Mouse (Mus musculus) hindbrain, embryonic 11.5 days (tissue): ENCODE data around the gene Ovgp1. TPM values are rescaled to one million over a fixed set of nuclear protein-coding genes. Genes with fewer than 3 reads are reported as not detected.
"Not testable (repeated sequence)": the region's sequence is repeated elsewhere in the genome, so short reads cannot be mapped to it uniquely, and the experiment has no call there.

Source experiments
- ATAC-seq: fragments of 200-750 bp; cut with Nextera tagmentation; 2 replicates; pipeline ENCODE4 v1.8.0; 2017; ENCODE audit warnings: mild to moderate bottlenecking, moderate TSS enrichment, moderate library complexity; ENCODE audit not compliant: low FRiP score
- DNase-seq: peaks from one replicate; pipeline ENCODE4 v3.0.0-alpha.2; 2015; ENCODE audit warnings: low spot score
- H3K27ac ChIP-seq: fragments of 300-500 bp; sonication (generic); 2 replicates; pipeline ENCODE4 v1.5.1; 2014; ENCODE audit warnings: mild to moderate bottlenecking, low read depth, low read length
- H3K27me3 ChIP-seq: fragments of 300-500 bp; sonication (generic); 2 replicates; pipeline ENCODE4 v1.6.1; 2014; ENCODE audit warnings: mild to moderate bottlenecking, low read length, moderate library complexity, mixed read lengths; ENCODE audit not compliant: control insufficient read depth, insufficient read depth
- H3K36me3 ChIP-seq: fragments of 300-500 bp; sonication (generic); 2 replicates; pipeline ENCODE4 v1.6.1; 2014; ENCODE audit warnings: mild to moderate bottlenecking, low read length, moderate library complexity, mixed read lengths; ENCODE audit not compliant: control insufficient read depth, insufficient read depth
- H3K4me1 ChIP-seq: fragments of 300-500 bp; sonication (generic); replicated peaks from 2 replicates; pipeline ENCODE4 v1.6.1; 2014; ENCODE audit warnings: low read length, mixed read lengths; ENCODE audit not compliant: control insufficient read depth, insufficient read depth
- H3K4me2 ChIP-seq: fragments of 300-500 bp; sonication (generic); replicated peaks from 2 replicates; pipeline ENCODE4 v1.6.1; 2014; ENCODE audit warnings: mild to moderate bottlenecking, low read depth, low read length
- H3K4me3 ChIP-seq: fragments of 300-500 bp; sonication (generic); 2 replicates; pipeline ENCODE4 v1.5.1; 2014; ENCODE audit warnings: low read depth, low read length
- H3K9ac ChIP-seq: fragments of 300-500 bp; sonication (generic); 2 replicates; pipeline ENCODE4 v1.6.1; 2014; ENCODE audit warnings: low read depth, low read length
- H3K9me3 ChIP-seq: fragments of 300-500 bp; sonication (generic); 2 replicates; pipeline ENCODE4 v1.6.1; 2016; ENCODE audit warnings: low read length; ENCODE audit not compliant: control insufficient read depth
- WGBS: fragments of 180-500 bp; shearing (Covaris S2); extraction: QIAGEN DNeasy Blood & Tissue Kit; methylation state at CpG from one replicate; pipeline ENCODE4 v1.1.7; 2014; 5-methylcytosine and 5-hydroxymethylcytosine counted together
- polyA plus RNA-seq: library from polyadenylated mRNA; unstranded; fragments of >200 nt; fragmentation: Nextera tagmentation; extraction: Ambion mirVana; gene quantifications from 2 replicates; pipeline ENCODE4 v1.2.1, GENCODE M21; 2014

Ovgp1 gene
- polyA plus RNA-seq, 1 experiment from 2014 or later = 3.1 TPM

DNA sequence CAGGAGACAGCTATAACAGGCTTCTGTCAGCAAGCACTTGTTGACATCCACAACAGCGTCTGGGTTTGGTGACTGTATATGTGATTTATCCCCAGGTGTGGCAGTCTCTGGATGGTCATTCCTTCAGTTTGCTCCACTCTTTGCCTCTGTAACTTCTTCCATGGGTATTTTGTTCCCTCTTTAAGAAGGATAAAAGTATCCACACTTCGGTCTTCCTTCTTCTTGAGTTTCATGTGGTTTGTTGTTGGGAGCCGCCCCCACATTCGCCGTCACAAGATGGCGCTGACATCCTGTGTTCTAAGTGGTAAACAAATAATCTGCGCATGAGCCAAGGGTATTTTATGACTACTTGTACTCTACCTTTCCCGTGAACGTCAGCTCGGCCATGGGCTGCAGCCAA lies 29.8 kb downstream of the Ovgp1 start:
- not testable (repeated sequence) for H3K4me3 ChIP-seq, ATAC-seq, H3K27ac ChIP-seq, H3K4me1 ChIP-seq, DNase-seq, H3K27me3 ChIP-seq, H3K4me2 ChIP-seq, H3K9ac ChIP-seq, H3K9me3 ChIP-seq, H3K36me3 ChIP-seq
- WGBS = 67% methylated on average over 10 of the region's 10 CpGs

DNA sequence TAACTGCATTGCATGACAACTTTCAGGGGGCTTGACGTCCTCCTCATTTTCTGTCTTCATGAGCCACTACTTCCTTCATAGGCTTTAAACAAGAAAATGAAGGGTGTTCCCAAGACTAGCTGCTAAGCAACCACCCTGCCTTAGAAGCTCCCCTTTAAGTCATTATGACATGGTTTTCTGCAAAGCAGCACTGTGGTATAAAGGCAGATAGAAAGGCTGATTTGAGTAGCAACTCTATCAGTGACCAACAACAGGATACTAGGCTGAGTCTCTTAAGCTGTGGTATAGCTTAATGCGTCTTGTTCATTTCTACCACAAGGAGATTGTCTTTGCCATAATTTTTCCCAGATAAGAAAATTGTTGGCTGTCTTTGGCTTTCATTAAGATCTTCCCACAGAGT lies 41.0 kb downstream of the Ovgp1 start, which contains the start of gene Pifo:
Gene Pifo, minus strand, starts transcription at position 101 of the 400 bp plus-strand sequence.
- 87% methylated on average over 2 of the region's 2 CpGs for WGBS
- ATAC-seq (no peak), DNase-seq (no peak)
- Histone ChIP-seq H3K27ac (no peak within 1 kb of the TSS), H3K4me2 (no peak within 1 kb of the TSS), H3K27me3 (no peaks in the 10 kb centered on the region), H3K9me3 (no peaks in the 10 kb centered on the region), H3K9ac (no peak within 1 kb of the TSS), H3K36me3 (no peaks in the 10 kb centered on the region), H3K4me3 (no peak within 1 kb of the TSS), H3K4me1 (no peaks in the 10 kb centered on the region)

DNA sequence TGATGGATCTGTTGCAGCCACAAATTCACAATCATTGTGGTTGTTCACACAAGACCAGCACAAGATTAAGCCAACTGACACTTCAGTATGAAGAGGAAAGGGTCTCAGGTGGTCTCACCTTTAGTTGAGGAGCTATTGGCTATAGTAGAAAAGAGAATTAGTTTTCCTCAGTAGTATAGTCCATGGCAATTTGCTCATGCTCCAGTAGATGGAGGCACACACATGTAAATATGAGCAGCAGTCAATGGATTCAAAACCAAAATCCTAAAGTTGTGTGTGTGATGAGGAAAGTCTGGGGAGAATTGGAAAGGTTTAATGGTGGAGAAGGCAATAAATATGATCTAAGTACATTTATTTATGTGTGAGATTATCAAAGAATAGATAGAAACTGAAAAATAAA lies 48.3 kb downstream of the Ovgp1 start:
- no peak overlapping the region for H3K4me3 ChIP-seq
- no peak for ATAC-seq
- no peaks in the 10 kb centered on the region for H3K27me3 ChIP-seq
- no peak for DNase-seq
- H3K9ac ChIP-seq = no peak overlapping the region
- H3K4me1 ChIP-seq = no peaks in the 10 kb centered on the region
- H3K4me2 ChIP-seq = no peak overlapping the region
- H3K9me3 ChIP-seq = no peaks in the 10 kb centered on the region
- no peaks in the 10 kb centered on the region for H3K36me3 ChIP-seq
- H3K27ac ChIP-seq = no peak overlapping the region

DNA sequence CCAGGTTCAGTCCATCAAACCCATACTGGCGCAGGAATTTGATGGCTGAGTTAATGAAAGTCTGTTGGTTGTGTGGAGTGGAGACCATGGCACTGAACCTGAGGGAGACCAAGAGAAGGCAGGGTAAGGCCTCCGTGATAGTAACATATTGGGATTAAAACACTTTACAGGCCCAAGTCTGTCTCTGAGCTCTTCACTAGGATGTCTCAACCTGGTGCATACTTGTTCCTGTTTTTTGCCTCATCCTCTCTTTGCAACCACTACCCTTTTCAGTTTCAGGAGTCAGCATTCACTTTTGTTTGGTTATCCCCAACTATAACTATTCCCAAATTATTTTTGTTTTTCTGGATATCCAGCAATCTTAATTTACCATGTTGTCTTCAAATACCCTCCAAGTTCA lies 50.6 kb downstream of the Ovgp1 start:
- Histone ChIP-seq H3K9ac (no peak overlapping the region), H3K27me3 (no peaks in the 10 kb centered on the region), H3K4me2 (no peak overlapping the region), H3K4me3 (no peak overlapping the region), H3K36me3 (no peaks in the 10 kb centered on the region), H3K4me1 (no peaks in the 10 kb centered on the region), H3K27ac (no peak overlapping the region), H3K9me3 (no peaks in the 10 kb centered on the region)
- DNase-seq (no peak), ATAC-seq (no peak)
- WGBS = 82% methylated on average over 2 of the region's 2 CpGs

DNA sequence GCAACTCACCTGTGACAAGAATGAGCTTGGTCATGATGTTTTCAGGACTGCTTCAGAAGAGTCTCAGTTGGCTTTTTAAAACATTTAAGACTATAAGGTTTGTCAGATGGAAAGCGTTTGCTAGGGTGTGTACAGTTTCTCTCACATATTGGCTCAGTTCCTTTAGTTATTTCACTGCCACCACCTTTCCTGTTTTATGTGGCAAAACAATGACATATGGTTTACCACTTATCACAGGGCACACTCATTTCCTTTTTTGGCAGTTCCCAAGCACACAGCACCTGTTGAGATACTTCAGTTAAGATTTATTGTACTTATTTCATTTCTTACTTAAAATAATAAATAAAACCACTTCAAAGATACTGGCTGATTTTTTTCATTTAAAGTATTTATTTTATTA lies 59.3 kb downstream of the Ovgp1 start, which contains the start of gene Chil5:
Gene Chil5, minus strand, starts transcription at position 34 of the 400 bp plus-strand sequence.
- Histone ChIP-seq H3K4me1 (no peaks in the 10 kb centered on the region), H3K9me3 (no peaks in the 10 kb centered on the region), H3K4me3 (no peak within 1 kb of the TSS), H3K27me3 (no peaks in the 10 kb centered on the region), H3K4me2 (no peak within 1 kb of the TSS), H3K36me3 (no peaks in the 10 kb centered on the region), H3K9ac (no peak within 1 kb of the TSS), H3K27ac (no peak within 1 kb of the TSS)
- no peak for ATAC-seq
- 88% methylated on average over 1 of the region's 1 CpGs for WGBS
- DNase-seq = no peak

Other genes with a start within 250 kb of the Ovgp1 start
- 80.3 and 83.7 TPM in 2 replicates for gene Rap1a, start 172.4 kb upstream of the Ovgp1 start, polyA plus RNA-seq
- 0.10 and 0.23 TPM in 2 replicates for gene Adora3, start 102.9 kb upstream of the Ovgp1 start, polyA plus RNA-seq
- gene Tmigd3, start 102.8 kb upstream of the Ovgp1 start, polyA plus RNA-seq = not detected in 2 replicates
- 0.42 and 0.97 TPM in 2 replicates for gene I830077J02Rik, start 41.0 kb upstream of the Ovgp1 start, polyA plus RNA-seq
- gene Wdr77, start 14.3 kb upstream of the Ovgp1 start, polyA plus RNA-seq = 108 and 125 TPM in 2 replicates
- 556 and 566 TPM in 2 replicates for gene Atp5f1, start 13.6 kb upstream of the Ovgp1 start, polyA plus RNA-seq
- 3.5 and 7.1 TPM in 2 replicates for gene Pifo, start 40.9 kb downstream of the Ovgp1 start, polyA plus RNA-seq
- gene Chil5, start 59.1 kb downstream of the Ovgp1 start, polyA plus RNA-seq = not detected in 2 replicates
- 0.11 and 0.88 TPM in 2 replicates for gene Chia1, start 139.5 kb downstream of the Ovgp1 start, polyA plus RNA-seq
- gene Chil3, start 193.9 kb downstream of the Ovgp1 start, polyA plus RNA-seq = not detected in 2 replicates
- gene Chil4, start 245.8 kb downstream of the Ovgp1 start, polyA plus RNA-seq = not detected in 2 replicates